Mouse (Mus musculus) MEL-GATA-1-ER (cell line): ENCODE measurements around the gene Amn.

Experiments used
- DNase-seq: peaks from one replicate; pipeline ENCODE4 v3.0.0-alpha.2; 2012; ENCODE audit warnings: low read depth; ENCODE audit errors: extremely low read depth

Amn gene

DNA sequence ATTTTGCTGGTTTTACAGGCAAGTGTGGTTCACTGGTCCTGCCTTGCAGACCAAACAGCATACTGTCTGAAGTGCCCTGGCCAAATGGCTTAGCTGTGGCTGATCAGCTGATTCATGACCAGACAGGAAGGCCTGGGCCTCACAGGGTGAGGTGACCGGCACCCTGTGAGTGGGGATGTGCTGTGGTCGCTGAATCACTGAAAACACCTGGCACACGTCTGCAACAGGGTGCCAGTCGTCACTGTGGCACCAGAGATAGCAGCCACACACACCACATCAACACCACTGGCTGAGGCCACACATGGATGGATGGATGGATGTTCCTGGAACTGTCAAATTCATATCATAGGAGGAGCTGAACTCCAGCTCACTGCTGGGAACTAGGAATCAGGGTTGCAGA lies 52.5 kb downstream of the Amn start:
- no peak for DNase-seq

GRCm38 (mm10) chr12:111324536-111324935 lies 53.6 kb downstream of the Amn start:
- DNase-seq = no peak

DNA sequence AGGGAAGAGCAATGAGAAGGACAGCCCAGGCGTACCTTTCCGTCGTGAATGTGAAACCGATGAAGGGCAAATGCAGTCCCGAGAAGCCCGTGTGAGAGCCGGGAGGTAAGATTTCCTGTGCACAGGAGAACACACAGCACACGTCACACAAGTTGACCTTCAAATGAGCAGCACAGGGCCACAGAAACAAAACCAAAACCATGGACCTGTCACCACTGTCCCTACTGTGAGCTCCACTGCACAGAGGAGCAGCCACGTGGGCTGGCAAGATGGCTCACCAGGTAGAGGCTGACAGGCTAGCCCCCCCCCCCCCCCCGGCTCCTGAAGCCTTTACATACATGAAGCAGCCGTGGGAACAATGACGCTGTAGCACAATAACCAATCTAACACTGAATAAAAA lies 54.1 kb downstream of the Amn start:
- no peak for DNase-seq

- DNase-seq = no peak
Measured at GRCm38 (mm10) chr12:111325744-111326424, 55.0 kb downstream of the Amn start.
